Mouse (Mus musculus): ENCODE data around the gene Ap3b1.

The Ap3b1 gene

DNA sequence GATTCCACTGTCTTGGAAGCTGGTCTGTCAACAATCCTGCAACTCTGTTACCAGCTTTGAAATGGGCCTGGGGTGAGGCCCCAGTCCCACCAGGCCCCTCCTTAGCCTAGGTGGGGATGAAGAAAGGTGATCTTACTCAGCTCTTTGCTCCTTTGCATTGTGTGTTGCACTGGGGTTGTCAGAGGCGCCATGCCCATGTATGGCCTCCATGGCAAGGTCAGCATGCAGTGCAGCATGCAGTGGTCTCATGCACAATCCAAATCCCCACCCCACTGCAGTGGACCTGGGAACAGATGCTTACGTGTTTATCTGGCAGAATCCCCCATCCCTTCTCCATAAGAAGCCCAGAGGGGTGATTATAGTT is 218.4 kb downstream of the Ap3b1 start:
- DNase-seq (ENCODE audit: low spot score in 2 of 2), result no peak

DNA sequence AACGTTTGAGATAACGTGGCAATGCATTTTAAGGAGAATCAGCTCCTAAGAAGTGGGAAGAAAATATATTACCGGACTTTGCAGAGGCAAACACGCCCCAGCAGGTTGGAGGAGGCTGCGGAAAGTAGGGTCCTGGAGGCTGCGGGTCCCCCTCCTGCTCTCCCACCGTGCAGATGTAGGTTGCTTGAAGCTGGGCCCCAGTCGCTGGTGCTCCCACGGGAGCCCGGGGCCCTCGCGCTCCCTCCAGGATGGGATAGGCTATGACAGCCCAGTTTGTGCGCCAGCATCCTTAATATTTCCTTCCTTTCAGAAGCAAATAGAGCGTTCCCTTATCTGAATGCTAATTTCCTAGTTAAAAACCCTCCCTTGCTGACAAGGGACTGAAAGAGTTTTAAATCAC is 236.5 kb downstream of the Ap3b1 start:
- DNase-seq (ENCODE audit: low spot score in 2 of 2), result no peak

DNA sequence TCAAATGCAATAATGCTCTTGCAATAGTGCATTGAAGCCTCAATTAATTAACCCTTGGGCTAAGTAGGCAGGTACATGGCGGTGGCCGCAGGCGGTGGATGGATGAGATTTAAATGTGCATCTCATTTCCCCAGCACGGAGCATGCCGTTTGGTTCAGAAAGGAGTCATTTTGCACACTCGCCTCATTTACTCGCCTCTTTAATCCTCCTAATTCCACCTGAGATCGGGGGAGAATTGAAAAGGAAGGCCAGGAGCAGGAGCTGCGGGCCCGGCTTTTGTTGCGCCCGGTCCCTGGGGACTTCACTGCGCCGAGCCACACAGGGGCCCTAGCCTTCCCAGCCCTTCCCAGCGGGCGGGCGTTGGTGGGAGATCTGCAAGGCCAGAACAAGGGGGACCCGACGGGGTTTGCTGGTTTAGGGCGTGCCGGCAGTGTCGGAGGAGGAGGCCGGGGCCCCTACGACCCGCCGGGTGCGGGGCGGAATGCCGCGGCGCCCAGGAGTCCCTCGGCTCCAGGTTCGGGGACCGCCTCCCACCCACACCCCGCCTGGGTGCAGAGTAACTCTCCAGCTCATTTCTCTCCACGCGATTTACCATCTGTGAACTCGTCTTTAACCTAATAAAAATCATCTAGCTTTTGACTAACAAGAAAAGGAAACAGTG is 237.1 kb downstream of the Ap3b1 start:
- no peak for DNase-seq (ENCODE audit: low spot score in 2 of 2)

DNA sequence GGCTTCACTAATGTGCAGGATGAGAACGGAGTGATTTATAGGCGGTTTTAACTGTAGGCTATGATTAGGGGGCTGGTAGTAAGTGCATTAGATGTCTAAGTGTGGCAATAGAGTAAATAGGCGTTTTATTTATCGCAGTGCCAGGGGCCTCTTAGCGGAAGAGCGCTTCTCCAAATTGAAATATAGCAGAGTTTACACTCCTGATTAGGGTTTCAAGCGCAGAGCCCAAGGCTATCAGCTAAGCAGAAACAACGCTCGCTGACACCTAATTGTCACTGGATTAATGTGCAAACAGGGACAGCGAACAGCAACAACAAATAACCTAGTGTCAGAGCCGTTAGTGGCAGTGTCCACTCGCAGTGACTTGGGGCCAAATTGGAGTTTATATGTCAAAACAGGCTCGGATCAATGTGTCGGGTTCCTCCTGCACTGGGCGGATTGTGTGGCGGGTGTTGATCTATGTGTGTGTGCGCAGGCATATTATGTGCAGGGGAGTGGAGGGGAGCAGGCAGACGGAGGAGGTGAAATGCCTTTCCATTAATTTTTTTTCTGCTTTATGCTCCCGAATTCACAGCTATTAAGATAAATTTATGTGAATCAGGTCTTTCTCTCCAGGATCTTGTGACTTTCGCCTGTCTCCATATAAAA is 237.8 kb downstream of the Ap3b1 start:
- DNase-seq (ENCODE audit: low spot score in 2 of 2), result no peak

DNA sequence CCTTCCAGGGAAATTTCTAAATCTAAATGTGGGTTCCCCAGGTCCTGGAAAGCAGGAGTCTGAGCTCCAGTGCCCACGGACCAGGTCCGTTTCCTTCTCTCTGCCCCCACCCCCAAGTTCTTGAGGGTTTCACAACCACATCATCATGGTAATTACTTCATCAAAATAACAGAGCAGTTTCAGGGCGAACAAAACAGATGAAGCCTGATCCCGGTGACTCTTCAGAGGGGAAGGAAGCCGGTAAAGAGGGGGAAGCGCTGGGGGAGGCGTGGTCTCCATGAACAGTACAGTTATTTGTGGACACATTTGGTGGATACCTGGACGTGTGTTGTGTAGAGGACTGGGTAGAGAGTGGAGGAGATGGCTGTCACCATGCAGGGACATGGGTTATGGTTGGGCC is 241.0 kb downstream of the Ap3b1 start:
- DNase-seq (ENCODE audit: low spot score in 2 of 2), result no peak

DNA sequence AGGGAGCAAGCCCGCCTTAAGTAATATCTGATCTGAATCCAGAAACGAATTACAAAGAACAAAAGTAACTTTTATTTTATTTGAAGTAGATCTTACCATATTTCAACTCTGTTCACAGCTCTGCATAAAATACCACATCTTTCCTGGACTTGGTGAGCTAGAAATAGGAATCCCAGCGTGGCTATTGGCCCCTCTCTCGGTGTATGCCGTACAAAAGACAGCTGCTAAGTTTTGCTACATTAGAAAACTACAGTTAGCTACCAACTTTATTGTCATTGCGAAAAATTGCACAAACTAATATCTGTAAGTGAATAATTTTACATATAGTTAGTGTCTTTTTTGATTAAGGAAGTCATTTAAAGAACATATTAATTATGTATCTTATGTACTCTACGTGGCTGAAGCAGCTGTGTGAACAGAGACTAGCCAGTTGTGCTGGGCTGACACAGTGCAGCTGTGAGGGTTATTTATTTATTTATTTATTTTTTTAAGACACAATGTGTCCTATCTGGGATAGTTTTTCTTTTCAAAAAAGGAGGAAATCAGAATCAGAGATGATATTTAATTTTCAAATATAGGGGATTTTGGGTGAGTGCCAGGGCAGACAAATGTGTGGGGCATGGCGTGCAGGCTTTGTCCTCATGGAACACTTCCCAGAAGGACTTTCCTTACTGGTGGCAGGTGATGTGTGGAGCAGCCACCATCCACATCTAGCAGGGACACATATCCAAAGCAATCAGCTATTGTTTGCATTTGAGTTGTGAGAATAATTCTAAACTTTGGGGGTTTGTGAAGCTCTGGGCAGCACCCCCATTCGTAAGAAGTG is 248.5 kb downstream of the Ap3b1 start:
- DNase-seq (ENCODE audit: low spot score in 2 of 2), result no peak

DNA sequence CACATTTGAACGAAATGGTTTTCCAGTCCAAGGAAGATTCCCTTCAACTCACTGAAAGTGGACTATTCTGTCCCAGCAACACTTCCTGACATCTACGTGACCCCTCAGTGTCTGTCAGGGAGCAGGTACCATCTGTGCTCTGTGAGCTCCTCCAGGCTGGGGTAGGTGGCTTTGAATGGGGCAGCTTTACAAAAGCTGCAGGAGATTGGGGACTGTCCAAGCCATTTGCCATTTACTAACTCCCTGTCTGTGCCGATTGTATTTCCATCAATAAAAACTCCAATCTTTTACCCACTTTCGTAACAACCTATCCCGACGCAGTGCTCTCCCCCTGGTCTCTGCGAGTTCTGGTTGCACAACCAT is 249.1 kb downstream of the Ap3b1 start:
- no peak for DNase-seq (ENCODE audit: low spot score in 2 of 2)

DNA sequence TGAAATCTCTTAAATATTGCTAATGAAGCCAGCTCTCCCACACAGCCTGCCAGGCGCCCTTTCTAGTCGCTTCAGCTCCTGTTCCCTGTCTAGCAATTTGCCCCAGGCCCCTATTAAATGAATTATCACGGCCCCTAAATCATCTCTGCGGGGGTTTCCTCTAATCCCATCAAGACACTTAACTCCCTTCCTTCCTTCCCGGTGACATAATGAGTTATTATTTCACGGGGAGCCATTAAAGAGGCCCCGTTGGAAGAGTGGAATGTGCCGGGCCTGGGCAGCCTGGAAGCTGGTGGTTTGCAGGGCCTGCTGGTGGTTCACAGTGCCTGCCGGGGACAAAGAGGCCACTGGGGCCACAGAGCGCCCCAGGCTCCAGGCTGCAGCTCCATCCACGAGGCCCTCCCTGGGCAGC is 249.7 kb downstream of the Ap3b1 start:
- DNase-seq (ENCODE audit: low spot score in 2 of 2), result no peak

DNA sequence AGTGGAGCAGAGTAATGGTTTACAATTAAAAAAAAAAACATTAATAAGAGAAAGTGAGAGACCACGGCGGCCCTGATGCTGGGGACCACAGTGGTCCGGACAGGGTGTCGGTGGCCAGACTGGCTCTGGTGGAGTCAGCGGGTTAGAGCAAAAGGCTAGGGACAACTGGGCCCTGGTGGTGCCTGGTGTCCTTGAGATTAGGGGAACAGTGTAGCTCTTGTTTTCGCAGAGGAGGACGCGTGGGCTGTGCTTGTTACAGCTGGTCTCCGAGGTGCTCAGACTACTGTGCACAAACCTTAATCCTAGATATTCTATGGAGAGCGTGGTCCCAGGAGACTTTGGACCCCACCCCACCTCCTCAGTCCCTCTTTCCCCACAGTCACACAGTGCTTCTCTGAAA is 250.2 kb downstream of the Ap3b1 start:
- DNase-seq (ENCODE audit: low spot score in 2 of 2), result no peak

All from heart, adult 9 months (tissue).